Comparison of ENCODE assay signal across 19 mouse cellular contexts in the genomic region with DNA sequence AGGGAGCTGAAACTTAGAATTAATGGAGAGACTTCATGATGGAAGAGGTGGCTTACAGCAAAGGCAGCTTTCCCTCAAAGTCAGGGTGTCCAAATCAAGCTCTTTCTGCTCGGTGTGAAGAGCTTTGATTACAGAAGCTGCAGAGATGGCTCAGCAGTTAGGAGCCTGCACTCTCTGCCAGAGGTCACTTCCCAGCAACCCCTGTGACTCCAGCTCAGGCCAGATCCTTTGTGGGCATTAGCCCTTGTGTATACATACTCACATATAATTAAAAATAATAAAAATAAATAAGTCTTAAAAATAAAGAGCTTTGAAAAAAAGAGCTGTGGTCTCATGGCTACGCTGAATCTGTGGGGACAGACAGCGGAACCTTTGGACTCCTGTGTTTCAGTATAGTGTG. TPM values are rescaled to one million over a fixed set of nuclear protein-coding genes. Genes with fewer than 3 reads are reported as not detected.
DNase-seq lines count a peak whose midpoint lies in the region; ATAC-seq lines count a peak whose summit lies in the region.
"Had no signal": no experiment of that assay in that cellular context is flagged by ENCODE, and none has a peak within 500 bp of the region (broad histone marks: within the 10 kb centered on the region; RNA-seq: fewer than 3 reads in every experiment).

No protein-coding gene starts in this region.

- H3K4me2 ChIP-seq in kidney, embryonic 16.5 days (replicated peaks; ENCODE audit: low read depth, low read length) = no peak overlapping the region
- H3K4me2 ChIP-seq: embryonic facial prominence, embryonic 15.5 days; hindbrain, embryonic 15.5 days had no signal

- peak; percentile 11 for DNase-seq in heart, embryonic 10.5 days (ENCODE audit: low spot score)
- no peak for DNase-seq in heart, adult 8-10 months (ENCODE audit: low spot score)
- peak; percentile 37 for DNase-seq in kidney, adult 9 months
- peak; percentile 44 to 52 for DNase-seq in kidney, postnatal 36 days
- no peak for DNase-seq in kidney, adult 18-20 months
- DNase-seq in frontal cortex, postnatal 25 days (ENCODE audit: low spot score in 2 of 2) = no peak
- DNase-seq: adrenal gland, adult 2 months; adrenal gland, postnatal 25 days; cerebellum, adult 18-20 months; cerebellum, postnatal 10 days; embryo, embryonic 11 days; gastrocnemius, postnatal 10 days; heart, postnatal 36 days had no signal

- peaks cover 46% of the 10 kb centered on the region for H3K4me1 ChIP-seq in heart, embryonic 10.5 days
- peaks cover 37% of the 10 kb centered on the region for H3K4me1 ChIP-seq in kidney, embryonic 16.5 days (ENCODE audit: insufficient read depth, low read length)

- ATAC-seq in kidney, embryonic 16.5 days (ENCODE audit: low FRiP score, low TSS enrichment) = no peak
- ATAC-seq: forebrain, embryonic 14.5 days had no signal

- no peak overlapping the region for H3K9ac ChIP-seq in kidney, embryonic 16.5 days (replicated peaks; ENCODE audit: low read length)
- H3K9ac ChIP-seq: embryonic facial prominence, embryonic 15.5 days; hindbrain, embryonic 15.5 days had no signal

- no peak overlapping the region for H3K4me3 ChIP-seq in heart, embryonic 10.5 days
- no peak overlapping the region for H3K4me3 ChIP-seq in kidney, embryonic 16.5 days (ENCODE audit: low read length)
- H3K4me3 ChIP-seq: embryonic facial prominence, embryonic 15.5 days; erythroblast, embryonic 14.5 days; forebrain, embryonic 10.5 days; hindbrain, embryonic 15.5 days had no signal

- H3K27me3 ChIP-seq in heart, embryonic 10.5 days (ENCODE audit: insufficient read depth, poor library complexity, severe bottlenecking) = no peaks in the 10 kb centered on the region
- no peaks in the 10 kb centered on the region for H3K27me3 ChIP-seq in kidney, embryonic 16.5 days (ENCODE audit: insufficient read depth, low read length)
- H3K27me3 ChIP-seq: embryonic facial prominence, embryonic 15.5 days; hindbrain, embryonic 15.5 days had no signal

- WGBS in heart, embryonic 10.5 days = 73% methylated on average over 3 of the region's 3 CpGs
- 66% methylated on average over 3 of the region's 3 CpGs for WGBS in kidney, embryonic 16.5 days

- H3K9me3 ChIP-seq in heart, embryonic 10.5 days = no peaks in the 10 kb centered on the region
- H3K9me3 ChIP-seq in kidney, embryonic 16.5 days (ENCODE audit: low read length) = no peaks in the 10 kb centered on the region
- H3K9me3 ChIP-seq: embryonic facial prominence, embryonic 15.5 days; forebrain, embryonic 10.5 days; hindbrain, embryonic 15.5 days had no signal

- H3K27ac ChIP-seq in heart, embryonic 10.5 days = no peak overlapping the region
- H3K27ac ChIP-seq in kidney, embryonic 16.5 days (ENCODE audit: low read length) = no peak overlapping the region
- H3K27ac ChIP-seq: embryonic facial prominence, embryonic 15.5 days; forebrain, embryonic 10.5 days; hindbrain, embryonic 15.5 days had no signal

- no peaks in the 10 kb centered on the region for H3K36me3 ChIP-seq in heart, embryonic 10.5 days
- H3K36me3 ChIP-seq in kidney, embryonic 16.5 days (ENCODE audit: insufficient read depth, low read length) = no peaks in the 10 kb centered on the region
- H3K36me3 ChIP-seq: embryonic facial prominence, embryonic 15.5 days; forebrain, embryonic 10.5 days; hindbrain, embryonic 15.5 days had no signal

RNA-seq across cellular contexts. Expression of a gene that starts 4.1 kb away (rescaled TPM):
- 4.7 and 6.1 TPM in 2 replicates for polyA plus RNA-seq in heart, embryonic 10.5 days (2016; fragmentation: Nextera tagmentation; extraction: Ambion mirVana)
- 10 to 100 TPM; 42.2 to 50.1 (median 45.1) TPM for total RNA-seq in heart, adult 8-10 months (2022)
- polyA plus RNA-seq in kidney, embryonic 16.5 days (2015; fragmentation: Nextera tagmentation; extraction: Ambion mirVana) = 10.0 and 10.5 TPM in 2 replicates

RNA-seq across cellular contexts. Expression of a gene that starts 35.8 kb away (rescaled TPM):
- 4.6 and 5.3 TPM in 2 replicates for polyA plus RNA-seq in heart, embryonic 10.5 days (2016; fragmentation: Nextera tagmentation; extraction: Ambion mirVana)
- 1 to 10 TPM; 5.9 to 8.9 (median 6.6) TPM for total RNA-seq in heart, adult 8-10 months (2022)
- polyA plus RNA-seq in kidney, embryonic 16.5 days (2015; fragmentation: Nextera tagmentation; extraction: Ambion mirVana) = 3.6 and 4.2 TPM in 2 replicates

Comparison
In these comparisons a context has a peak if more than half of its experiments do, and no peak if none do; other contexts are left out.
1. DNase-seq: peak in heart, embryonic 10.5 days (single experiment), kidney, adult 9 months (single experiment) and kidney, postnatal 36 days (2 of 2); none in heart, adult 8-10 months (single experiment), kidney, adult 18-20 months (single experiment) and frontal cortex, postnatal 25 days (0 of 2).